Mouse (Mus musculus) hindbrain, embryonic 16.5 days (tissue): ENCODE data around the gene Vmn1r26. TPM values are rescaled to one million over a fixed set of nuclear protein-coding genes. Genes with fewer than 3 reads are reported as not detected.
"Not testable (repeated sequence)": the region's sequence is repeated elsewhere in the genome, so short reads cannot be mapped to it uniquely, and the experiment has no call there.

Experiments
- ATAC-seq: fragments of 200-750 bp; cut with Nextera tagmentation; 2 replicates; pipeline ENCODE4 v1.8.0; 2017; ENCODE audit warnings: moderate TSS enrichment, moderate library complexity
- H3K27ac ChIP-seq: fragments of 300-500 bp; sonication (generic); 2 replicates; pipeline ENCODE4 v1.5.1; 2014; ENCODE audit warnings: low read depth, mild to moderate bottlenecking, control low read depth, low read length, moderate library complexity
- H3K27me3 ChIP-seq: fragments of 300-500 bp; sonication (generic); replicated peaks from 2 replicates; pipeline ENCODE4 v1.6.1; 2014; ENCODE audit warnings: low read length; ENCODE audit not compliant: control insufficient read depth, insufficient read depth
- H3K36me3 ChIP-seq: fragments of 300-500 bp; sonication (generic); 2 replicates; pipeline ENCODE4 v1.6.1; 2014; ENCODE audit warnings: mild to moderate bottlenecking, low read length, moderate library complexity, mixed read lengths; ENCODE audit not compliant: control insufficient read depth, insufficient read depth
- H3K4me1 ChIP-seq: fragments of 300-500 bp; sonication (generic); 2 replicates; pipeline ENCODE4 v1.6.1; 2014; ENCODE audit warnings: low read depth, low read length; ENCODE audit not compliant: control insufficient read depth, insufficient read depth
- H3K4me2 ChIP-seq: fragments of 300-500 bp; sonication (generic); 2 replicates; pipeline ENCODE4 v1.6.1; 2014; ENCODE audit warnings: mild to moderate bottlenecking, low read length, control low read depth, moderate library complexity
- H3K4me3 ChIP-seq: fragments of 300-500 bp; sonication (generic); 2 replicates; pipeline ENCODE4 v1.5.1; 2014; ENCODE audit warnings: mild to moderate bottlenecking, low read length, control low read depth, moderate library complexity
- H3K9ac ChIP-seq: fragments of 300-500 bp; sonication (generic); 2 replicates; pipeline ENCODE4 v1.6.1; 2014; ENCODE audit warnings: low read depth, mild to moderate bottlenecking, control low read depth, low read length, moderate library complexity
- H3K9me3 ChIP-seq: fragments of 300-500 bp; sonication (generic); 2 replicates; pipeline ENCODE4 v1.6.1; 2014; ENCODE audit warnings: mild to moderate bottlenecking, low read length, moderate library complexity; ENCODE audit not compliant: control insufficient read depth
- WGBS: fragments of 180-500 bp; shearing (Covaris S2); extraction: QIAGEN DNeasy Blood & Tissue Kit; methylation state at CpG from one replicate; pipeline ENCODE4 v1.1.7; 2014; 5-methylcytosine and 5-hydroxymethylcytosine counted together
- polyA plus RNA-seq: library from polyadenylated mRNA; unstranded; fragments of >200 nt; fragmentation: Nextera tagmentation; extraction: Ambion mirVana; gene quantifications from 2 replicates; pipeline ENCODE4 v1.2.1, GENCODE M21; 2015

Gene Vmn1r26
- not detected in 2 replicates for polyA plus RNA-seq

DNA sequence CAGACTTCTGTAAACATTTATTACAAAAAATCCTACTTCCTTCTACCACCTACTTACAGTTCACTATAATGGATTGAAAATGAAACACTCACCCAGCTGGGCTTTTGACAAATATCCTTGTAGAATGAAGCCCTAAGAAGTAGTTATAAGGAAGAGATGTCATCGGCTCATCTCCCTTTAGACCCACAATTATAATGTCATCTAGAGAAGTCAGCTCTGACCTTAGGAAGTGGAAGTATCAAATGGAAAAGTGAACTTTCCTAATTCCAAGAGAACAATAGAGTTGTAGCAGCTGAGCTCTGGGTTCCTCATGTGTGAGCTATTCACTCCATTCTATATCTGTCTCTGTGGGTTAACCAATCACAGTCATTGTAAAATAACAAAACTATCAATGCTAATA lies at the start of gene Vmn1r26:
TSS of gene Vmn1r26 (minus strand) at position 101 of the 400 bp plus-strand sequence.
- no peak within 1 kb of the TSS for H3K4me2 ChIP-seq
- H3K9ac ChIP-seq: no peak within 1 kb of the TSS
- ATAC-seq: no peak
- no peak within 1 kb of the TSS for H3K4me3 ChIP-seq
- H3K9me3 ChIP-seq: no peaks in the 10 kb centered on the region
- H3K27me3 ChIP-seq: no peaks in the 10 kb centered on the region
- H3K36me3 ChIP-seq: no peaks in the 10 kb centered on the region
- no peak within 1 kb of the TSS for H3K27ac ChIP-seq
- 94% methylated on average over 1 of the region's 1 CpGs for WGBS
- no peaks in the 10 kb centered on the region for H3K4me1 ChIP-seq

DNA sequence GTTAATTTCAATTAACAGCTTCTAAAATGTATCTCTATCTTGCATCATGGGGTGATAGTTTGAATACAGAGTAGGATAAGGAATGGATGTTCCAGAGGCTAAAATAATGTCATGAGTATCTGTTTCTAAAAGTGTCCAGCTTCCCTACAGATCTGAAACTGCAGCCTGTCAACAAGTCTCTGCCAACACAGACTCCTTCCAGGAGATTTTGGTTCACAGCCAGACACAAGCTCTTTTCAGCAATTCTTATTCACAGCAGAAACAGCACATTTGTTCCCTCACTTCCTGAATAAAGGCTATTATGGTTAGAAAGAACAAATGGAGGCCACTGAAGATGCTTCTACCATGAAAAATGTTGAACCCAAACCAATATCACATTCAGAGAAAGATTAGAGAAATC lies 29.1 kb upstream of the Vmn1r26 start:
- Histone ChIP-seq H3K9ac (no peak overlapping the region), H3K27me3 (no peaks in the 10 kb centered on the region), H3K27ac (no peak overlapping the region), H3K4me1 (no peaks in the 10 kb centered on the region), H3K4me3 (no peak overlapping the region), H3K36me3 (no peaks in the 10 kb centered on the region), H3K9me3 (no peaks in the 10 kb centered on the region), H3K4me2 (no peak overlapping the region)
- ATAC-seq: no peak

DNA sequence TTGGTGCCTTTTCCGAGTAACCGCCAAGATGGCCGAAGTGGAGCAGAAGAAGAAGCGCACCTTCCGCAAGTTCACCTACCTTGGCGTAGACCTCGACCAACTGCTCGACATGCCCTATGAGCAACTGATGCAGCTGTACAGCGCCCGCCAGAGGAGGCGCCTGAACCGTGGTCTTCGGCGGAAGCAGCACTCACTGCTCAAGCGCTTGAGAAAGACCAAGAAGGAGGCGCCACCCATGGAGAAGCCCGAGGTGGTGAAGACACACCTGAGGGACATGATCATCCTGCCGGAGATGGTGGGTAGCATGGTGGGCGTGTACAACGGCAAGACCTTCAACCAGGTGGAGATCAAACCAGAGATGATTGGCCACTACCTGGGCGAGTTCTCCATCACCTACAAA lies 2.5 kb upstream of the Vmn1r26 start:
- not testable (repeated sequence) for ATAC-seq, H3K27ac ChIP-seq, H3K27me3 ChIP-seq, H3K4me3 ChIP-seq, H3K9ac ChIP-seq, H3K4me1 ChIP-seq, H3K4me2 ChIP-seq, H3K36me3 ChIP-seq, H3K9me3 ChIP-seq
- WGBS: 90% methylated on average over 20 of the region's 21 CpGs

DNA sequence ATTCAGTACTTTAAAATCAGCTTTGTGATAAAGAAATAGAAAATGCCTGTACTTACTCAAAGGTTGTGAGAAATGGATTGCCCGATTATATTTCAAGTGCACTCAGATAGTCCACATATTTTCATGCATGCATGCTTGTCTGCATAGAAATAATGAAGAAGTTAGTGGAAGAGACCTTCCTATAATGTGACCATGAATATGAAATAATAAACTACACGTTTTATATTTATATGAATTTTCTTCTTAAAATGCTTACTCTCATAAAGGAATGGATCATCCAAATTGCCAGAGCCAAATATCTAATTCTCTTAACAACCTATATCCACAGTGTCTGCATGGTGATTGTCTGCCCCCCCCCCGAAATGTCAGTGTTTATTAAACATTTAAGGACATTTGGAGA lies 34.2 kb downstream of the Vmn1r26 start, which contains the start of gene Vmn1r25:
TSS of gene Vmn1r25 (minus strand) at position 101 of the 400 bp plus-strand sequence.
- no peak within 1 kb of the TSS for H3K27ac ChIP-seq
- no peak within 1 kb of the TSS for H3K9ac ChIP-seq
- H3K4me2 ChIP-seq: no peak within 1 kb of the TSS
- 73% methylated on average over 3 of the region's 3 CpGs for WGBS
- H3K9me3 ChIP-seq: no peaks in the 10 kb centered on the region
- no peak for ATAC-seq
- no peaks in the 10 kb centered on the region for H3K27me3 ChIP-seq
- no peaks in the 10 kb centered on the region for H3K4me1 ChIP-seq
- H3K36me3 ChIP-seq: no peaks in the 10 kb centered on the region
- H3K4me3 ChIP-seq: no peak within 1 kb of the TSS

DNA sequence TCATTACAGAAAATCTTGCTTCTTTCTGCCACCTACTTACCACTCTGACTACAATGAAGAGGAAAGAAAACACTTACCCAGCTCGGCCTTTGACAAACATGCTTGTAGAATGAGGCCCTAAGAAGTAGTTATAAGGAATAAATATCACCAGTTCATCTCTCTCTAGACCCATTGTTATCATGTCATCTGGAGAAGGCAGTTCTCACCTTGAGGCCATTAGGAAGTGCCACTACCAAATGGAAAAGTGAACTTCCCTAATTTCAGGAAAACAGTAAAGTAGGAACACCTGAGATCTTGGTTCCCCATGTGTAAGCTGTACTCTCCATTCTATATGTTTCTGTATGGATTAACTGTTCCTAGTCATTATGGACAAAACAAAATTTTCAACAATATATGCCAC lies 53.6 kb downstream of the Vmn1r26 start, which contains the start of gene Vmn1r24:
TSS of gene Vmn1r24 (minus strand) at position 101 of the 400 bp plus-strand sequence.
- not testable (repeated sequence) for ATAC-seq

More for the DNA sequence above, 53.6 kb downstream of the Vmn1r26 start, which contains the start of gene Vmn1r24:
- H3K9ac ChIP-seq, H3K27me3 ChIP-seq, H3K36me3 ChIP-seq, H3K4me2 ChIP-seq, H3K4me1 ChIP-seq, H3K4me3 ChIP-seq, H3K27ac ChIP-seq, H3K9me3 ChIP-seq: not testable (repeated sequence)
- 83% methylated on average over 1 of the region's 1 CpGs for WGBS

Other genes starting within 250 kb of the Vmn1r26 start
- gene Vopp1, start 190.0 kb downstream of the Vmn1r26 start, polyA plus RNA-seq: 218 and 224 TPM in 2 replicates
- gene Vmn1r21, start 164.8 kb downstream of the Vmn1r26 start, polyA plus RNA-seq: not detected in 2 replicates
- not detected in 2 replicates for gene Vmn1r22, start 107.1 kb downstream of the Vmn1r26 start, polyA plus RNA-seq
- gene Vmn1r23, start 88.3 kb downstream of the Vmn1r26 start, polyA plus RNA-seq: not detected in 2 replicates
- gene Vmn1r24, start 53.7 kb downstream of the Vmn1r26 start, polyA plus RNA-seq: not detected in 2 replicates
- not detected in 2 replicates for gene Vmn1r25, start 34.3 kb downstream of the Vmn1r26 start, polyA plus RNA-seq
- not detected in 2 replicates for gene Vmn1r27, start 203.7 kb upstream of the Vmn1r26 start, polyA plus RNA-seq
- gene Vmn1r28, start 246.9 kb upstream of the Vmn1r26 start, polyA plus RNA-seq: not detected in 2 replicates